Mouse (Mus musculus) heart, postnatal 36 days (tissue): Measurements from ENCODE around the gene Limd1. TPM values are rescaled to one million over a fixed set of nuclear protein-coding genes. Genes with fewer than 3 reads are reported as not detected.
"Not testable (repeated sequence)": the region's sequence is repeated elsewhere in the genome, so short reads cannot be mapped to it uniquely, and the experiment has no call there.

Experiments used
- DNase-seq, 2 experiments: peaks; one replicate each; pipeline ENCODE4 v3.0.0; 2021 to 2022
- intact Hi-C: fragments of 180-260 bp; cut with DNase I; formaldehyde crosslinking; loops from one replicate; pipeline ENCODE4 v1.15.1; 2025
- total RNA-seq, 2 experiments: library from RNA; stranded (reverse); gene quantifications; 2 replicates each; pipeline ENCODE4 v1.2.3; 2021

Gene Limd1
- 10 to 100 TPM; 43.2 to 43.3 TPM for total RNA-seq

GRCm38 (mm10) chr9:123478586-123479195, at the start of gene Limd1:
Limd1 (plus strand) TSS chr9:123478706.
- intact Hi-C loops = loop anchor here (1.0 kb wide), 2 partner anchors 26 to 49 kb away; no protein-coding TSS in a partner anchor
- DNase-seq = peak; percentile 80 to 86

GRCm38 (mm10) chr9:123429863-123430262, 48.6 kb upstream of the Limd1 start:
- intact Hi-C loops = no loop called here

GRCm38 (mm10) chr9:123430973-123431372, 47.5 kb upstream of the Limd1 start:
- DNase-seq = no peak
- intact Hi-C loops = no loop called here

More at GRCm38 (mm10) chr9:123429863-123430262, 48.6 kb upstream of the Limd1 start:
- DNase-seq = no peak

GRCm38 (mm10) chr9:123438223-123438622, 40.3 kb upstream of the Limd1 start:
- intact Hi-C loops = loop anchor here (5.0 kb wide), 1 partner anchor 701 kb away; no protein-coding TSS in a partner anchor
- no peak for DNase-seq

GRCm38 (mm10) chr9:123440230-123441058, 38.1 kb upstream of the Limd1 start:
- DNase-seq = peak in 1 of 2 experiments; percentile 37
- intact Hi-C loops = loop anchor here (1.0 to 2.0 kb wide), 2 partner anchors 181 to 282 kb away; no protein-coding TSS in a partner anchor

GRCm38 (mm10) chr9:123447101-123447500, 31.4 kb upstream of the Limd1 start:
- DNase-seq, intact Hi-C loops: not testable (repeated sequence)

- DNase-seq = no peak
- intact Hi-C loops = no loop called here
These were observed 29.9 kb upstream of the Limd1 start for GRCm38 (mm10) chr9:123448594-123448993.

- DNase-seq = peak; percentile 67 to 75
- intact Hi-C loops = loop anchor here (1.0 kb wide), 1 partner anchor 54 kb away; no protein-coding TSS in a partner anchor
These were observed 28.3 kb upstream of the Limd1 start for GRCm38 (mm10) chr9:123450174-123450573.

- intact Hi-C loops = no loop called here
- no peak for DNase-seq
These were observed 26.7 kb upstream of the Limd1 start for GRCm38 (mm10) chr9:123451772-123452171.

GRCm38 (mm10) chr9:123456634-123457602, 21.6 kb upstream of the Limd1 start:
- DNase-seq = no peak
- intact Hi-C loops = no loop called here

- DNase-seq = peak; percentile 40 to 48
- intact Hi-C loops = no loop called here
These were observed 20.9 kb upstream of the Limd1 start for GRCm38 (mm10) chr9:123457603-123458002.

GRCm38 (mm10) chr9:123467141-123467620, 11.3 kb upstream of the Limd1 start:
- intact Hi-C loops = no loop called here
- peak in 1 of 2 experiments; percentile 56 for DNase-seq

GRCm38 (mm10) chr9:123468406-123469085, 10.0 kb upstream of the Limd1 start:
- intact Hi-C loops = no loop called here
- no peak for DNase-seq

GRCm38 (mm10) chr9:123469087-123469486, 9.4 kb upstream of the Limd1 start:
- peak in 1 of 2 experiments; percentile 28 for DNase-seq
- intact Hi-C loops = no loop called here

GRCm38 (mm10) chr9:123473377-123473776, 5.1 kb upstream of the Limd1 start:
- no peak for DNase-seq
- intact Hi-C loops = no loop called here

- intact Hi-C loops = no loop called here
- DNase-seq = no peak
These were observed 2.9 kb upstream of the Limd1 start for GRCm38 (mm10) chr9:123475569-123475968.

- intact Hi-C loops = no loop called here
- peak; percentile 63 to 70 for DNase-seq
These were observed 398 bp upstream of the Limd1 start for GRCm38 (mm10) chr9:123478031-123478585.

- peak in 1 of 2 experiments; percentile 62 for DNase-seq
- intact Hi-C loops = loop anchor here (1.0 kb wide), 2 partner anchors 25 to 48 kb away; no protein-coding TSS in a partner anchor
These were observed 727 bp downstream of the Limd1 start for GRCm38 (mm10) chr9:123479196-123479669.

GRCm38 (mm10) chr9:123479876-123480252, 1.4 kb downstream of the Limd1 start:
- peak in 1 of 2 experiments; percentile 37 for DNase-seq
- intact Hi-C loops = loop anchor here (1.0 kb wide), 2 partner anchors 24 to 47 kb away; no protein-coding TSS in a partner anchor
